Mouse (Mus musculus) kidney, adult 11 months (tissue): Measurements from ENCODE around the gene Gm47969.
"Not testable (repeated sequence)": the region's sequence is repeated elsewhere in the genome, so short reads cannot be mapped to it uniquely, and the experiment has no call there.

Experiments used
- DNase-seq: peaks from one replicate; pipeline ENCODE4 v3.0.0; 2022

The Gm47969 gene

DNA sequence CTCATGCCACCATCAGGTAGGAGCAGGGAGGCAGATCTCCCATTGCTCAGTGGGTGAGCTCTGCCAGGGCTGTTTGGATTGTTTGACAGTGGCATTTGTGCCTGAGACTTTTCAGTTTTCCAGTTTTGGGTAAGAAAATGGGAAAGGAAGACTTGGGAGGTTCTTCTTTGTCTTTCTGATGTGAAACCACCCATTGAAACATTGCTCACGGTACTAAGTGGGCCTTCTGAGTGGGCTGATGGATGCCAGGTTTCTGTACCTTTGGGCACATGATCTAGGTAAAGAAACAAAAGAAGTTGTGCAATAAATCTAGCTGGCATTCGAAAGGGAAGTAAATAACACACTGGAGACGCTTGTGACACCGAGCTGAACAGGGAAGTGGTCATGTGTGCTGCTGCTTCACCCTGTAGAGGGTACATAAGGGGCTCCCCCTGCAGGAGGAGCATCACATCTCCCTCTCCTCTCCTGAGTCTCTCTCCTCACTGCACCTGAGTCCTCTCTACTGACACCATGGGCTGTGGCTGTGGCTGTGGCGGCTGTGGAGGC is at the start of gene Gm47969:
Gene Gm47969, plus strand, starts transcription at position 51 of the 546 bp plus-strand sequence.
- DNase-seq = no peak

DNA sequence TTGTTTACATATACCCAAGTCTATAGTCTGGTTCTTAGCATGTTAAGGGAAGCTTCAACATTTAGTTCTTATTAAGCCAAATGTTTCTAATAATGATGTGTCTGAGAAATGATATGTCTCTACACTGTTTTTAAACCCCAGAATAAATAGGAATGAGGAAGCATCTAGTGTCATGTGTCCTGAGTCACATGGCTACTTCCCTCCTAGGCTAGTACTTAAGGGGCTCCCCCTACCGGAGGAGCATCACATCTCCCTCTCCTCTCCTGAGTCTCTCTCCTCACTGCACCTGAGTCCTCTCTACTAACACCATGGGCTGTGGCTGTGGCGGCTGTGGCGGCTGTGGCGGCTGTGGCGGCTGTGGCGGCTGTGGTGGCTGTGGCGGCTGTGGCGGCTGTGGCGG is 44.4 kb upstream of the Gm47969 start, which contains the start of gene Gm47959:
Gene Gm47959, plus strand, starts transcription at position 243 of the 400 bp plus-strand sequence.
- not testable (repeated sequence) for DNase-seq

DNA sequence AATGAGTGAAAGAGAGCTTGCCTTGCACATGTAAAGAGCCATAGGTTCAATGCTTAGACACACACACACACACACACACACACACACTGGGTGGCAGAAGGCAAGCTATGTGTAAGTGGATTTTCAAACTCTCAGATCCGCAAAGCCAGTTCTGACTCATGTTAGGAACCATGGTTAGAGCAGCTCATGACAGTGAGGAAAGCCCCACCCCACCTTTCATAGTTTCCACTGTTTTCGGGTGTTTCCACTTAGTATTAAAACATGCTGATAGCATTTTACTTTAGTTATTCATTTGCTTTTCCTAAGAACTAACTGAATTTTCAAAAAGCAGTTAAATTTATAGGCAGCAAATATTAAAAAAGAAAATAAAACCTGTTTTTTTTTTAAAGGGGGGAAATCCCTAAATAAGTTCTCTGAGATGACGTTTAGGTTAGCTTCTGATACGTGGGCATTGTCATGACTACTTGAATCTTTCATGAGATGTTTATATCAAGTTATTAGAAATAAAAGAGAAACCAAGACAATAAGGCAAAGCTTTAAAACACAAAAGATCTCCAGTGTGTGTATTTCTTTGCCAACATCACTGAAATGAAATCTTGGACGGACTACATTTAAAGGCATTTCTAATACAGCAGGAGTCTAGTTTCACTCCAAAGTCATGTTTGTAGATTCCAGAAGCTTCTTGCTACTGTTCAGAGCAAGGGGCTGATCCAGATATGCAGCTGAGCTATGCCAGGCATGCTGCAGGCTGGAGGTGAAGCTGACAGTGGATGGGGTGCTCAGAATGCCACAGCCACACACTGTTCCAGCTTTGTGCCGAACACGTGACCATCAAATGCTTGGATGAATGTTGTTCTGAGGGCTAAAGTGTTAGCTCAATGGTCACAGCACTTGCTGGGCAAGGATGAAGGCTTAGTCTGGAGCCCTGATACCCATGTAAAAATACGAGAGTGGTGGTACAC is 38.2 kb upstream of the Gm47969 start:
- DNase-seq = no peak

DNA sequence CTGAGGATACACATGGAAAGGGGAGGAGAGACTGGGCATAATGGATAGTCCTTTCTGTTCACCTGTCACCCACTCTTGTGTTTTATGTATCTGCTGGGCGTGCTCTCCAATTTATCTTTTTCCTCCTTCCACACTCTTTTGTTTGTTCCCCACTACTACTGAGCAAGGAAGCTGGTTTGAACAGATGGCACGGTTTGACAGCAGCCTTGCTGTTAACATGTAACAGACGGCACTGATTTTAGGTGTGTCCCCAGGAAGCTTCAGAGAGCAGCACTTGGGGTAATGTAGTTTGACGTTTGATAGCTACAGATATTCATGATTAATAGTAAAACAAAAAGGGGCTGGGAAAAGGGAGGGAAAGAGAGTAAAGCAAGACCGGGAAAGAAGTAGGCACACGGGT is 37.3 kb upstream of the Gm47969 start:
- no peak for DNase-seq

DNA sequence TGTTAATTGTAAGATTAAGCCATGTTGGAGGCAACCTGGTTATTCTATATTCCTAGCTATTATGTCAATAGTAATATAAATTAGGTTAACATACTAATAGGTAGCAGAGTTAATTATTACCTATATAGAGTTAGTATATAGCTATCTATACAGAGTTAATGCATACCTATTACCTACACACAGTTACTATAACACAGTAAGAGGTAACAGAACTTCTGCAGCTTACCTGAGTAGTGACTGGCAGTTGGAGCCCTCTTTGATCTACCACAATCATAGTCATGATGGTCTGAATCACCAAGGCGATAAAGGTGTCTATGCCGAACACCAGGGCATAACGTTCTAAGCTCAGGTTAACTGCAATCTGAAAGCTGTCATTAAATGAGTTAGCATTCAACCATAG is 30.3 kb upstream of the Gm47969 start:
- DNase-seq = no peak

DNA sequence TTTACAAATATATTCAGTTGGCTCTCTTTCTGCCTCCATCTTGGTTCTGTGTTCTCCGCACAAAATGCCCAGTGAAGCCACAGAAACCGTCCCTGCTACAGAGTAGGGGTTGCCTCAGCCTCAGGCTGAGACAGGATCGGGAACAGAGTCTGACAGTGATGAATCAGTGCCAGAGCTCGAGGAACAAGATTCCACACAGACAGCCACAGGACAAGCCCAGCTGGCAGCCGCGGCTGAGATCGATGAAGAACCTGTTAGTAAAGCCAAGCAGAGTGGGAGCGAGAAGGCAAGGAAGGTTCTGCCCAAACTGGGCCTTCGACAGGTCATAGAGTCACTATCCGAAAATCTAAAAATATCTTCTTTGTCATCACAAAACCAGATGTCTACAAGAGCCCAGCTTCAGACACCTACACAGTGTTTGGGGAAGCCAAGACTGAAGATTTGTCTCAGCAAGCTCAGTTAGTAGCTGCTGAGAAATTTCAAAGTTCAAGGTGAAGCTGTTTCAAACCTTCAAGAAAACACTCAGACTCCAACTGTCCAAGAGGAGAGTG is 29.3 kb upstream of the Gm47969 start:
- no peak for DNase-seq

DNA sequence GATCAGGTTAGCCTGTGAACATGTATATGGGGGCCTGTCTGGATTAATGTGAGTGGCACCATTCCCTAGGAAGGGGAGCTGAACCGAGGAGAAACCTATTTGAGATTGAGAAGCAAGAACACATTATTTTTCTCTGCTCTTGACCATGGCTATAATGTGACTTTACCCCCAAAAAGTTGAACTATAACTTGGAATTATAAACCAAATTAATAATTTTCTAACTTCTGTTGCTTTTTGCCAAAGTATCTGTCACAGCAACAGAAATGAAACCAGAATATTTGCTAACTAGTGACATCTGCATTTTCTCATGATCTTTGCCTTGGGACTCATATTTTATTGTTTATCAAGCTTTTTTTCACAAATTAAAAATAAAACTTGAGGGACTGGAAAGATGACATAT is 28.2 kb upstream of the Gm47969 start:
- no peak for DNase-seq

DNA sequence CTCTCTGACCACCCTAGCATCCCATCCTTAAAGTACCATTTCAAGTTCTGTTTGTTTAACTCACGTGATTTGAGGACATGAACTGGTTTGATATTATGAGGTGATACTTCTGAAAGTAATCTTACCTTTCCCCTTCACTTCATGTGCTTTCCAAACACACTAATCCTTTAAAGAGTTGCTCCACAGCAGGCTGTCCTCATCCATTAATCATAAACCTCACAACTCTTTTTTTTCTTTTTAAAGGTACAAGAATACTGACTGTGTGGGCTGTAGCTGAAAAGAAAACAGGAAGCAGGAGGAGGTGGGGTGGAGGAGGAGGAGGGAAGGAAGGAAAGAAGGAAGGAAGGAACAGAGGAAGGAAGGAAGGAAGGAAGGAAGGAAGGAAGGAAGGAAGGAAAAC is 12.8 kb upstream of the Gm47969 start:
- DNase-seq = no peak

DNA sequence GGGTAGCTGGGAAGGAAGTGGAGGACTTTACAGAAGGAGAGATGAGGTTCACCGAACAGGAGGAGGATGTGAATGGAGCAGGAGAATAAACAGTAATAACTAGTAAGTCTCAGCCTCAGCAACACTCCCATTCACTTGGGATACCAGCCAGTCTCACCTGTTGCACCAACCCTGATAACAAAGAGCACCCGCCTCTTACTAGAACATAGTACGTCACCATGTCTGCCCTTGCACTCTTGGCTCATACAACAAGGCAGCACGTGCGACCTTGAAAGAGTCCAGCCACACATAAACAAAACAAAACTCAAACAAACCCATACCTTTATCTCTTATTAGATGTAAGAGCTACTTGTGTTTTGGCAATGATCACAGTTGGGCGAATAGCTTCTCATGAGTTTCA is 12.2 kb upstream of the Gm47969 start:
- no peak for DNase-seq

DNA sequence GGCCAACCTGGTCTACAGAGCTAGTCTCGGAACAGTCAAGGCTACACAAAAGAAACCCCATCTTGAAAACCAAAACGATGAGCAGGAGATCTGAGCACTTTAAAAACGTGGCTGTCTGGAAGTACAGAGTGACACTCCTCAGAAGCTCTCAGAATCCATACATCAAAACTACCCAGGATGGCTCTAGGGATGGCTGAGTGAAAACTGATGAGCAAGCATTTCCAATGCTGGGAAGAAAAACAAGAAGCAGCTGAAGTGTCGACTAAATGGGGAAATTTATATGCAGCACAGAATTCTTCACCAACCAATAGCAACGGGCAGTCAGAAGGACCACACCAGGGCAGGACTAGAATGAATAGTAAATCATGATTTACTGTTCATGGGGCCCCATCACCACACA is 10.2 kb upstream of the Gm47969 start:
- DNase-seq = no peak

DNA sequence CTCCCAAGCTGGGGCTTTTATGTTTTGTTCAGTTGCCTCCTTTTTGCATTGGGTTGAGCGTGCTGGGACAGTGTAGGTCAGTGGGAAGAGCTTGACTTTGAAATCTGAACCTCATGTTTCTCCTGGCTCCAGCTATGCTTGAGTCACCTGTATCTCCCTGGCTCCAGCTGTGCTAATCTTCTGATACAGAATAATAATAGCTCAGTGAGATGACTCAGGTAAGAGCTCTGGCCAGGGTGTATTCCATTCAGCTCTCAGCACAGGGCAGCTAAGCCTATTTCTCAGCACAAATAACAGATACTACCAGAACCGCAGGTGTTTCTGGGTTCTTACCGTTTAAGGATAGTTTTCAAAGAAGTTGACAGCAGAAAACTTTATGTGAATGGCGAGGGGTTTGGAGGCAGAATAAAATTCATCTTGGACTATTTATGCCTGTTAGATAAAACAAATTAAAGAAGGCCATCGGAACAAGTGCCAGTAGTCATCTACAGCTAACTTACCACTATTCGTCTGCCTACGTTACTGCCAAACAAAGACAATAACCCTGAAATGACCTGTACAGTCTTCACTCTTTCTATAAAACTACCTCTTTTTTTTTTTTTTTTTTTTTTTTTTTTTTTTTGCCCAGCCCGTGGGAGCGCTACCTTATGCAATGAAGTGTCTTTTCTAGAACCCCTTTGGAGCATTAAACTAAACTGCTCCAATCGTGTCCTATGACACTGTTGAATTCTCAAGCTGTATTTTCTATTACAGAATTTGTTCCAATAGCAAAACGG is 7.7 kb upstream of the Gm47969 start:
- DNase-seq = no peak

DNA sequence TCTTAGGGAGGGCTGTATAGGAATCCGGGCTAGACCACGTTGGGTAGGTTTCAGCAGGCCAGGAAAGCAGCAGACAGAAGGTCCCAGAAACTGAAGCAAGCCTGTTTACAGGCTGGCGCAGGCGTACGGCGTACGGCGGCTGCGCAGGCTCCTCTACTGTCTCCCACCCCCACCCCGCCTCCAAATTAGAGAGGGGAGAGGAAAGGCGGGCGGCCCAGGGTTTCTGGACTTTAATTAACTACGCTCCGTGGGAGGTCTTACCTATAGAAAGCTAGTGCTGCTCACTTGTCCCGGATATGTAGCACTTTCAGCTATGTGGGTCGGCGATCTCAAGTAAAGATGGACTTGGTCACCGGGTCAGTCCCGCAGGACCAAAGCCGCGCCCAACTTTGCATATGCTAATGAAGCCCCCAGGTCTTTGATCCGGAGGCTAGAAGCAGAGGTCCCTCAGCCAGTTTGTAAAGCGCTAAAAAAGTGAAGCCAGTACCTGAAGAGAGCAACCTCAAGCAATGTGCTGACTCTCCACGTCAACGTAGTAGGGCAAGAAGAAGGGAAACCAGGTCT is 6.5 kb upstream of the Gm47969 start, which contains the start of gene Slc19a3:
Gene Slc19a3, minus strand, starts transcription at position 340 of the 564 bp plus-strand sequence.
- DNase-seq = peak; percentile 54

DNA sequence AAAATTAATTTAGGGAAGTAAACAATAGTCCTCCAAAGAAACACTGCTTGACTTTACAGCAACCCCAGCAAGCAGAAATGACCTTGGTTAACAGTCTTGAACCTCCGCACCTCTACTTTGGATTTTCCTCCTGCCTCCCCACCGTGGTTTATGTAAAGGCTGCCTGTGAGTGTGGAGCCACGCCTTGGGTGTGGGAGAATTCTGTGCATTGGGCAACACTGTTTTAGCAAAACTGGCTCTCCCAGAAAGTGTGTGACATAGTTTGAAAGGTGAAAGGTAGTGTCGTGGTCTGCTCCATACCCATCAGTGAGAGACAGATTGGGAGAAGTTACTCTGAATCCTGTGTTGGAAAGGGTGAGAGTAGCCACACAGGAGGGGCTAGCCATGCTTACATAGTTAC is 5.7 kb upstream of the Gm47969 start:
- DNase-seq = no peak

DNA sequence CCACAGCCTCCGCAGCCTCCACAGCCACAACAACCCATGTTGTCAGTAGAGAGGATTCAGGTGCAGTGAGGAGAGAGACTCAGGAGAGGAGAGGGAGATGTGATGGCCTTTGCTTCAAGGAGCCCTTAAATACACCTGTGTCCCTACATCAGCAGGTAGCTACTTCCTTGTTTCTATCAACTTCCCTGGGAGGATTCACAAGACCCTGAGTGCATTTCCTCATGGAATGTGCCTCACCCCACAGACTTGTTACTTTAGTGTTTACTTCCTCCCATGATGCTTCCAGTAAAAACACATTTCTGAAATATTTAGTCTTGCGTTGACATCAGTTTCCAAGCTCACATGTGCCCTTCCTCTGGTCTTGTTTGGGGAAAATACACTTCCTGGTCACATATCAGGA is 2.4 kb upstream of the Gm47969 start, which contains the start of gene Krtap28-10:
Gene Krtap28-10, minus strand, starts transcription at position 101 of the 400 bp plus-strand sequence.
- DNase-seq = no peak

DNA sequence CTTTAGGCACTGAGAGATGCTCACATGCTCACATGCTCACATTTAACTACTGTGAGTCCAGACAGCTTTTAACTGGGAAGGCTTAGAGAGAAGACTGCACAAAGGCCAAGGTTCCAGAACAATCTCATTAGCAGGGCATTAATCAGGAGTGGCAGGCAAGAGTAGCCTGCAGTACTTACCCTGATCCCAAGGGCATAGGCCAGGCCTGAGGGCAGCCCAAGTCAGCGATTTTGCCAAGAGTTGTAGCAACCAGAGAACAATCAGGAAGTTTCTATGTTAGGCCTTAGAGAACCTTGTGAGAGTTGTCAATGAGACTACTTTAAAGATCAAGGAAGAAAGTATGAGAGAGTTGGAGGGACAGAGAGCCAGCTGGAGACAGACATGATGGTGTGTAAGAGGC is 13.7 kb downstream of the Gm47969 start:
- peak; percentile 52 for DNase-seq

DNA sequence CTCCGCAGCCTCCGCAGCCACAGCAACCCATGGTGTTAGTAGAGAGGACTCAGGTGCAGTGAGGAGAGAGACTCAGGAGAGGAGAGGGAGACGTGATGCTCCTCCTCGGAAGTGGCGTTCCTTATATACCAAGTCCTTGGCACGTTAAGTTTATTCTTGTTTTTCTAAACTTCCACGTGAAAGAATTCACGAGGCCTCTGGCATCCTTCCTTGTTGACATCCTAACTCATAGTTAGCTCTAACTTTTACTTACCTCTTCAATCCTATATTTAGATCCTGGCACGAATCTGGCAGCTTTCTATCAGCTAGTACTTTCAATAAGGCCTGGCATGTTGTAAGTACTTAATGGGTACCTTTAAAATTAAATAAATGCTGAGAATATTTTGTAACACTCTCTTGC is 14.5 kb downstream of the Gm47969 start, which contains the start of gene A030005K14Rik:
Gene A030005K14Rik, minus strand, starts transcription at position 101 of the 400 bp plus-strand sequence.
- DNase-seq = no peak

DNA sequence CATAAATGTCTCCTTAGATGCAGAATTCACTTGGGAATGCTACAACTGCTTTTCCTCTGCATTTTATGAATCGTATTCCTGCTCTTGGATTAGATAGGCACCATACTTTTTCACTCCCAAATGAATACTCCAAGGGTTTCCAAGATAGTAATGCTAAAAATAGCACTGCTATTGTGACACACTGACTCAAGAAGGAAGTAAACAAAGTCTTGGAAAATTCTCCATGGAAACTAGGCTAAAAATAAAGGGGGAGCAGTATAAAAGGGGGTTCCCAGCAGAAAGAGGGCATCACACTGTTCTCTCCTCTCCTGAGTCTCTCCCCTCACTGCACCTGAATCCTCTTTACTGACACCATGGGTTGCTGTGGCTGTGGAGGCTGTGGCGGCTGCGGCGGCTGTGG is 15.9 kb downstream of the Gm47969 start, which contains the start of gene Krtap28-13:
Gene Krtap28-13, plus strand, starts transcription at position 288 of the 400 bp plus-strand sequence.
- no peak for DNase-seq

DNA sequence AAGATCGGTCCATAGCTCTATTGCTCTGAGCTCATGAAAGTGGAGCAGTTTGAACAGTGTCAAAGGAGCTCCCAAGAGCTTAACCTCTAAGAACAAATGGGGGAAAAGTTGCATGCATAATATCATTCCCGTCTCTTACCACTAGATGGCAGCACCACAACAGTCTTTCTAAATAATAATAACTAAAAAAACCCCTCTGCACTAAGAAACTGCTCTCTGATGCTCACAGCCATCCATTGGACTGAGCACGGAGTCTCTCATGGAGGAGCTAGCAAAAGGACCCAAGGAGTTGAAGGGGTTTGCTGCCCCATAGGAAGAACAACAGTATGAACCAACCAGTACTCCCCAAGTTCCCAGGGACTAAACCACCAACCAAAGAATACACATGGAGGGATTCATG is 20.1 kb downstream of the Gm47969 start:
- no peak for DNase-seq

DNA sequence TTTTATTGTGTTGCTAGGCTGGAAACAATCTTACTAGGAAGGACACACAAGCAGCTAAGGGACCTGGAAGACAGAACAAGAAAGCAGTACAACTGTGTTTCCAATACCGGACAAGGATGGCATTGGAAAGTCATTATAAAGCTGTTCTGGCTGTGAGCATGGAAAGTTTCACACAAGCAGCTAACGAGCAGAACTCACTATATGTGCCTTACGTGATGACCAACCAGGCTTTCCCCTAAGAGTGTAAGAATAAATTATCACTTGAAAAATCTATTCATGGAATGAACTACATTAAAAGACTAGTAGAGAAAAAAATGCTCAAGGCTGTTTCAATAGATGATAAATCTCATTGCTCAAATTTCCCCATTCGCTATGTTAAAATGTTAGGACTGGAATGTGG is 21.8 kb downstream of the Gm47969 start:
- DNase-seq = no peak

DNA sequence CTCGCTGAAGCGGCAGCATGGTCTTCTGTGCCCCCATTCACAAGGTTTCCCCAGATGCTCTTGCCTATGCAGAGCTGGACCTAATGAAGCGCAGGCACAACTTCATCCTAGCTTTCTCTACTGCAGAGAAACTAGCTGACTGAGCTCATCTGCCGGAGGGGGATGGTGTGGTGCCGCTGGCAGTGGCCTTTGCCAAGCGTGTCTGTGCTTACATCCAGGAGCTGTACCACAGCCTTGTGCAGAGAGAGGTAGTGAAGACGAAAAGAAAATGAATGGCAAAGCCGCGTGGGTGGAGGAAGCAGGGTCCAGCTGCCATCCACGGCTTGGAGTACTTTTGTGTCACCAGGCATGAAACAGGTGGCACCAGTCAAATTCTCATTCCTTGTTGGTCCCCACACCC is 22.5 kb downstream of the Gm47969 start:
- DNase-seq = no peak

DNA sequence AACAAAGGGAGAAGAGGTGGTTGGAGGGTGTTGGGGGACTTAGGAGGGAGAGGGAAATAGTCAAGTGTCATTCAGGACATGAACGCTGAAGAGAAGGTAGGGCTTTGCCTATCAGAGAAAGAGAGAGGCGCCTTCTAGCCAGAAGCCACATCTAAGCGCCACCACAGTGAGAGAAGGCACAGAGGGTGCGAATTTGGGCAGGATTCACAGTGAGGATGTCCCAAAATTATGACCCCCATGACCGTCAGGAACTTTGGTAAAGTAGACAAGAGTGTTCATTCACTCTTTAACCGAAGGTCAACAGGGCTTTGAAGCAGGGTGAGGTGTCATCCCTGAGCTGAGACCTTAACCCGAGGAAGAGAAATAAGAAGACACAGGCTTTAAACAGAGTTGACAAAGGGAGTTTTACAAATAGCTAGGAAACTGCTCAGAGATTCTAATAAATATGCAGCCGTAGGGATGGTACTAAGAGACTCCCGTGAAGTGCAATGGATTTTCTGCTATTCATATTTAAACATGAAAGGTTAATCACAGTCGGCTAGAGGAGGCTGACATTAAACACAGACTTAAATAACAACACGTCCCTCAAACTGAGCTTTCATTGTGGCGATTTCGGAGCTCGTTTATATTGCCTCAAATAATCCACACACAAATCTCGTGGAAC is 30.9 kb downstream of the Gm47969 start:
- DNase-seq = no peak
